Mouse (Mus musculus): ENCODE results near the gene Zfp3.

- TF ChIP-seq CTCF (IDR thresholded peaks at IDR 0.05; ENCODE audit: extremely low read depth, insufficient read depth, low read length) (no peak), POLR2A (IDR thresholded peaks at IDR 0.05; ENCODE audit: extremely low read depth, insufficient read depth, low read length) (no peak)
Measured at GRCm38 (mm10) chr11:70730427-70731038, 33.5 kb upstream of the Zfp3 start.

Data from cortical plate, adult 2 months (tissue).